ENCODE assay signal across 20 mouse cellular contexts in the genomic region with DNA sequence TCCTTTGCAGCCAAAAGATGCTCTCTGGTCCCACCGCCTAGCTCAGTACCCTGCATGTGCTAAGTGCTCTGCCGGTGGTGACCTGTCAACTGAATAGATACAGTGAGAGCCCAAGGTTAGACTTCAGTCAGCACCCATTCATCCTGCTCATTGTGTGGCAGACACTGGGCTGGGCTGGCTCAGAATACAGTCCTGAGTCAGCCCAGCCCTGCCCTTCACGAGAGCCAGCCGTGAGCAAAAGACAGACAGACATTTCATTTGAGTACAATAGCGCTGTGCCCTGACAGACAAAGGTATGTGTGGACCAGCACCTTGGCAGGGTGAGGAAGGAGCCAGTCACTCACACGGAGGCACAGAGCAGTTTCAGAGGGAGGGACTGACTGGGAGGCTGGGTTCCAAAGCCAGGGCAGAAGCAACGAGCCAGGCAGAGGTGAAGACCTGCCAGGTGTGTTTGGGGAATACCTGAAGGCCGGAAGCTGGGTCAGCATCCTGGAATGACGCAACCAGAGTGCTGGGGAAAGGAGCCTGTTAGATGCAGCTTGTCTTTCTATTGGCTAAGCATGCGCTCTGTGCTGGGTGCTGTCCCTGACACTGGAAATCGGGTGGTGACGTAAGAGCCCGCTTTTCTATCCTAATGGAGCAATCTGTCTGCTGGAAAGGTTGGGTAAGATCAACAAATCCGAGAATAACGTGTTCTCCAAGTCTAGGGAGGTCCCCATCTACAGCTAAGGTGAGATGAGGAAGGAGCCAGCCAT. TPM values are rescaled to one million over a fixed set of nuclear protein-coding genes. Genes with fewer than 3 reads are reported as not detected.
"Had no signal": no experiment of that assay in that cellular context is flagged by ENCODE, and none has a peak within 500 bp of the region (broad histone marks: within the 10 kb centered on the region; RNA-seq: fewer than 3 reads in every experiment).

No protein-coding gene starts in this region.

- H3K4me2 ChIP-seq: liver, embryonic 12.5 days; lung, embryonic 14.5 days; midbrain, embryonic 11.5 days; midbrain, embryonic 15.5 days; neural tube, embryonic 12.5 days had no signal

- DNase-seq: lung, embryonic 14.5 days; lung, postnatal 14 days; thymus, adult 2 months; thymus, postnatal 25 days had no signal

- ATAC-seq: liver, embryonic 12.5 days; midbrain, embryonic 15.5 days had no signal

- H3K4me3 ChIP-seq: layer of hippocampus, adult 2 months; limb, embryonic 10.5 days; liver, embryonic 12.5 days; megakaryocyte, embryonic 14.5 days; midbrain, embryonic 15.5 days; neural tube, embryonic 12.5 days had no signal

- H3K9me3 ChIP-seq: limb, embryonic 10.5 days; liver, embryonic 12.5 days; megakaryocyte, embryonic 14.5 days; midbrain, embryonic 15.5 days; neural tube, embryonic 12.5 days had no signal

- H3K36me3 ChIP-seq: limb, embryonic 10.5 days; liver, embryonic 12.5 days; midbrain, embryonic 15.5 days; neural tube, embryonic 12.5 days had no signal

- H3K27me3 ChIP-seq: liver, embryonic 12.5 days; midbrain, embryonic 15.5 days; neural tube, embryonic 12.5 days had no signal

- H3K9ac ChIP-seq: liver, embryonic 12.5 days; lung, embryonic 14.5 days; midbrain, embryonic 15.5 days; neural tube, embryonic 12.5 days had no signal

- H3K27ac ChIP-seq: layer of hippocampus, adult 2 months; limb, embryonic 10.5 days; liver, embryonic 12.5 days; macrophage; midbrain, embryonic 15.5 days; neural tube, embryonic 12.5 days had no signal

- H3K4me1 ChIP-seq: liver, embryonic 12.5 days; neural tube, embryonic 12.5 days had no signal

RNA-seq across cellular contexts. Expression of gene Krt42, which starts 8.2 kb away (rescaled TPM):
- total RNA-seq: layer of hippocampus, adult 2 months; layer of hippocampus, postnatal 14 days; left cerebral cortex, postnatal 14 days; monocyte, adult 5-6 weeks; neutrophil, adult 5-6 weeks had no signal
- polyA plus RNA-seq: limb, embryonic 10.5 days; liver, embryonic 12.5 days; liver, embryonic 16.5 days; lung, embryonic 14.5 days; macrophage; midbrain, embryonic 11.5 days; midbrain, embryonic 15.5 days; neural tube, embryonic 12.5 days; testis, adult 2 months; urinary bladder, adult 2 months had no signal

RNA-seq across cellular contexts. Expression of gene Krt17, which starts 17.1 kb away (rescaled TPM):
- total RNA-seq: layer of hippocampus, adult 2 months; layer of hippocampus, postnatal 14 days; left cerebral cortex, postnatal 14 days; monocyte, adult 5-6 weeks; neutrophil, adult 5-6 weeks had no signal
- polyA plus RNA-seq: macrophage; midbrain, embryonic 11.5 days; testis, adult 2 months had no signal

RNA-seq across cellular contexts. Expression of gene Krt16, which starts 29.2 kb away (rescaled TPM):
- total RNA-seq: layer of hippocampus, adult 2 months; layer of hippocampus, postnatal 14 days; left cerebral cortex, adult 18-20 months; left cerebral cortex, postnatal 14 days; monocyte, adult 5-6 weeks; neutrophil, adult 5-6 weeks had no signal
- polyA plus RNA-seq: limb, embryonic 10.5 days; liver, embryonic 12.5 days; liver, embryonic 16.5 days; lung, embryonic 14.5 days; macrophage; midbrain, embryonic 11.5 days; midbrain, embryonic 15.5 days; neural tube, embryonic 12.5 days; testis, adult 2 months; urinary bladder, adult 2 months had no signal

RNA-seq across cellular contexts. Expression of gene Gast, which starts 56.3 kb away (rescaled TPM):
- total RNA-seq: layer of hippocampus, adult 2 months; layer of hippocampus, postnatal 14 days; left cerebral cortex, adult 18-20 months; left cerebral cortex, postnatal 14 days; monocyte, adult 5-6 weeks; neutrophil, adult 5-6 weeks had no signal
- polyA plus RNA-seq: limb, embryonic 10.5 days; liver, embryonic 12.5 days; liver, embryonic 16.5 days; lung, embryonic 14.5 days; macrophage; neural tube, embryonic 12.5 days; testis, adult 2 months; urinary bladder, adult 2 months had no signal
